Mouse (Mus musculus) adipocyte (in vitro differentiated cells): ENCODE results near the gene Gria3.

Source experiments
- DNase-seq: peaks from one replicate; pipeline ENCODE4 v3.0.0-alpha.2; 2016; ENCODE audit warnings: low spot score

The Gria3 gene

DNA sequence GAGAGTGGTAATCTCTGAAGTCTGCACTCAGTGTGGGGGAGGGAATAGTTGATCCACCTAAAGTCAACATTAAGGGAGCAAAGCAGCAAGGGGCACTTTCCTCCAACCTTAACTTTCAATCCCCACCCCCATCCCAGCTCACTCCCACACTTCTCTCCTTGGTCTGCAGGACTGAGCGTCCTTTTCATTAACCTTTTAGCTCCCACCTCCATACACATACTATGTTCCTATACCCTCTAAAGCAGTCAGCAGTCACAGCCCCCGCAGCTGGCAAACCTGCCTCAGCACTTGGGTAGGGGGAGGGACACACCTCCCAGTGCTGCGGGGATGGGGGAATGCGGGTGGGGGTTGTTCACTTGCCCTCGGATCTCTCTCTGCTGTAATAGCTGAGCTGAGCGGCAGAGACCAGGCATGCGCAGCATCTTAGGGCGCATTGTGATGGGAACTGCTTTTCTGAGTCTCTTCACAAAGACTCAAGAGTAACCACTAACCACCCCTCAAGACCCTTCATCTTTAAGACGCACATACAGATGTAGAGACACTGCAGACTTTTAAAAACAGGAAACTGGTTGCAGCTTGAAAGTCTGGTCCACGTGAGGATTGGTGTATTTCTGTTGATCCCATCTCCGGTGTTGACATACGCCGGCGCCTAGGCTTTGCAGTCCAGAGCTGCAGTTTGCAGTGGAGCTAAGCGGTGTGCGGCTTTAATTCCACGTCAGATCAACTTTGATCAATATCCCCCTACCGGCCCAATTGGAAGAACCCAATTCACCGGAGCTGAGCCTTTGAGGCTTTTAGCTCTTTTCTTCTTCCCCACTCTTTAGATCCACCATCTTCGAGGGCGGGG lies at the start of gene Gria3:
Gene Gria3 (plus strand): TSS at position 797 of the 847 bp plus-strand sequence.
- no peak for DNase-seq

DNA sequence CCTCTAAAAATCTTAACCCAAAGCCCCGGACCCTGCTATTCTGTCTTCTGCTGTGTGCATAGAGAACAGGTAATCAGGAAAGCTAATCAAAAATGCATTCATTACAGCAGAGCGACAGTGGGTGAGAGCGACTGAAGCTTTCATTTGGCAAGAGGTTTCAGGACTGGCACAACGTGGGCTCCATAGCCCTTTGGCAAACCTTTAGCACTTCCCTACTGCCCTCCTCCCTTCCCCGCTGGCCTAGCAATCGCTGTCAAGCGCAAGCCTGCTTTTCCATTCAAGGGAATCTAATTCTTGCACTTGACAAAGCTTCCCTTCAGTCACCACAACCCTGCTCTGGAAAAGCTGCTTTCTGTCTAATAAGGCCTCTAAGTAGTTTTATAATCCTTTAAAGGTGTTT lies 13.6 kb upstream of the Gria3 start:
- DNase-seq: no peak

DNA sequence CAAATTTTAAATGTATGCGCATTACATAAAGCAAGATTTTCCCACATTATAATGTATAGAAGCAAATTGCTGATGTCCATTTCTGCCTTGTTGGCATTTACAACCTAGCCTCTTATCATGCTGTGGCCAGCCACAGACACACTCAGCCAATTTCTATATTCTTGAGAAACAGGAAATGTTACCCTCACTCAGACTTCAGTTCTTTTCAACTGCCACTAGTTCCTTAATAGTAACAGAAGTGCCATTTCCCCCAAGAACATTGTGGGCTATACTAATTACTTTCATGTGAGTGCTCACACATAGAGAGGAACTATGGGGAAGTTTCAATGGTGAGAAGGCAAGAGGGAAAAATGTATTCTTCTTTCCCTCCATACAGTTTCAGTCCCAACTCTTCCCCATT lies 11.6 kb upstream of the Gria3 start:
- DNase-seq: no peak

DNA sequence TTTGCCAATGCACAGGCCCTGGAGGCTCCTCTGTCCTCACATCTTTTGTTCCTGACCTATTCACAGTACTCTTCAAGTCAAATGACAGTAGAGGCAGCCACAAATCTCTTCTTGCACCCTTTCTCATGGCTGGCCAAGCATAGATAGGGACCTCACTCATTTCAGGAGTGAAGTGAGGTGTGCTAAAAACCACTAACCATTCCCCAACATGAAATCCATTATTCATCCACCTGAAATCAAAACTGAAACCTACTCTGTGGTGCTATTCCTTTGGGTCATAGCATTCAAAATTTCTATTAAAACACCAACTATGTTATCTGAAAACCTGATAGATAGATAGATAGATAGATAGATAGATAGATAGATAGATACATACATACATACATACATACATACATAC lies 2.2 kb upstream of the Gria3 start:
- DNase-seq: no peak

DNA sequence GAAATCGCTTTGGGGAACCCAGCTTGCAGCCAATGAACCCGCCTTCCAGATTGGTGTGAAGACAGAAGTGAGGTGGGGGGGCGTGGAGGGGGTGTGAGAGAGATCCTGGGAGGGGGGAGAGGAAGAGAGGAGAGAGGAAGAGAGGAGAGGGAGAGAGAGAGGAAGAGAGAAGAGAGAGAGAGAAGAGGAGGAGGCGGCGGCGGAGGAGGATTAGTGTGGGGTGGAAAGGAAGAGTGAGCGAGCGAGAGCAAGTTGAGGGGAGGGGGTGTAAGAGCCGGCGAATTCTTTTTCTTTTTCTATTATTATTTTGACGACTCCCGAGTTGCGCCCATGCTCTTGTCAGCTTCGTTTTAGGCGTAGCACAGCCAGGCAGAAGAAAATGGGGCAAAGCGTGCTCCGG lies 532 bp downstream of the Gria3 start:
- no peak for DNase-seq

DNA sequence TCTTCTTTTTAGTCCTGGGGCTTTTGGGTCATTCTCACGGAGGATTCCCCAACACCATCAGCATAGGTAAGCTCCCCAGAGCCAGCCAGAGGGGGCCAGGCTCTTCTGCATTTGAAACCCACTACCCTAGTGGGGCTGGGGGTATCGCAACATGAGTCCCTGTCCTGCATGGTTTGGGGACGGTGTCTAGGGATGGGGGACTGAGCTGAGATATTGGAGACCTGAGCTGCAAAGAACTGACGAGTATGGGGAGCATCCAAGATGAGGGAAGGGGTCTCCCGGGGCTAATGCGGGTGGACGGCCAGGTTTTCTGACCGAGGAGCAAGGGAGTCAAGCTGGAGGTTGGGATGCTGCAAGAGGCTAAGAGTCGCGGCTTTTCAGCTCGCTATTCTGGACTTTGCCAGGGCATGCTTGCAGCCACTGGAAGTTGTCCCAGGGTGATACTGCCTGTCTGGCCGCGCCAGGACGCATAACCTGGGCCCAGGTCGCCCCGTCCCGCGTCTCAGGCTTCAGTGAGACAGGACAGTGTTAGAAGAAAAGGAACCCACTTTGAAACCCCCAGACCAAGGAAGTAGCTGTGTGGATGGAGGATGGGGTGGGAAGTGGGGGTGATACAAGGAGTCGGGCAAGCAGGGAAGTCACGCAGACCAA lies 1.1 kb downstream of the Gria3 start:
- no peak for DNase-seq

DNA sequence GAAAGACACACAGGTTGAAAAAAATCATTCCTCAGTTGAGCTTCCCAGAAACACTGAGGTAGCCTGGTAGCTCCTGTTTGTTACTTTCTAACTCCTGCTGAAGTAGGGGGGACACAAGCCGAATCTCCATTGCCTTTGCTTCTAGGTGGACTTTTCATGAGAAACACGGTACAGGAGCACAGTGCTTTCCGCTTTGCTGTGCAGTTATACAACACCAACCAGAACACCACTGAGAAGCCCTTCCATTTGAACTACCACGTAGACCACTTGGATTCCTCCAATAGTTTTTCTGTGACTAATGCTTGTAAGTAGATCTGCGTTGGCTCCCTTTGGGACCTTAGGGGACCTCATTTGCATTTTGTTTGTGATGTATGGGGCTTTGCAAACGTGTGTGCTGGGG lies 2.0 kb downstream of the Gria3 start:
- no peak for DNase-seq

DNA sequence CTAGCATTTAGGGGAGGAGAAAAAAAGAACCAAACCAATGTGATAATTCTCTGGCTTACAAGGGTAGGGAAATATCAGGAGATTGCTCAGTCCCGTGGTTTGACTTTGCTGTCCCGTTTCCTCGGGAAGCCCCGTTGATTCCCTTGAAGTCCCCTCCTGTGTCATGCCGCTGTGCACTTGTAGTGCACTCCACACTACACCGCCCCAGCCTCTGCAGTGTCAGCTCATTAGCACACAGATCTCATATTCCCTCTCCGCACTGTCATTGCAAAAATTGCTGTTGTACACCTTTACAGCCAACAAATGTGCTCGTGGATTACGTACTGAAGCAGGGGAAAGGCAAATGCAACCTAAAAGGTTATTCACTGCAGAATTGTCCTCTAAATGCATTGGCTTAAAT lies 5.6 kb downstream of the Gria3 start:
- DNase-seq: no peak

DNA sequence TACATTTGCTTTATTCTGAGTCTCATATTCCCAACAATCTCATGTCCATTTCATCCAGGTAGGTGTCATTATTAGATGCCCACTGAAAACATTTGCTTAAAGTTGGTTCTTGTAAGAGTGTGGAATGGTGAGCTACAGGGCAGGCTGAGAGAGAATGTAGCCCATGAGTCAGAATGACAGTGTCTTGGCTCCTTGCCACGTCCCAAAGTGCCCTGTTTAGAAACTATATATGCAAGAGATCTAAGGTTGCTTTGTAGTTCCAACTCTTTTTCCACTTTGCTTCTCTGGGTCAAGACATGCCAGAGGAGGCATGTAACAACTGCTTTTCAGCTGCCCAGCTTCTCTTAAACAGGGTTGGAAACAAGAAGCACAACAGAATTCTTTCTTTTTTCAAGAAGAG lies 9.1 kb downstream of the Gria3 start:
- DNase-seq: no peak

DNA sequence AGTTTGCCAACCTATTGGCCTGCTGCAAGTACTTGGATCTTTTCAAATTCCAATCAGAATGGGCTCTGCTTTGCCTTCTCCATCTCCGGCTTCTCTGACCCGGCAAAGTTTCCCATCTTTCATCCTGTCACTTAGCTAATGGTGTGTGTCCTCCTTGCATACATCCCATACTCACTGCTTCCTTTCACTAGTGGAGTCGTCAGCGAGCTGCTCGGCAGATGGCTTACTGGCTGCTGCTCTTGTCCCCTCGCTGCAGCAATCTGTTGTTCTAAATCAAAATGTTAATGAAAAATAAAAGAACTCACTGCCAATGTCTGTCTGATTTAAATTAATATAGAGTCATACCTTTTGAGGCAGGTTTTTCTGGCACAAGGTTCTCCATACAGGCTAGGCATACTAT lies 25.0 kb downstream of the Gria3 start:
- no peak for DNase-seq

DNA sequence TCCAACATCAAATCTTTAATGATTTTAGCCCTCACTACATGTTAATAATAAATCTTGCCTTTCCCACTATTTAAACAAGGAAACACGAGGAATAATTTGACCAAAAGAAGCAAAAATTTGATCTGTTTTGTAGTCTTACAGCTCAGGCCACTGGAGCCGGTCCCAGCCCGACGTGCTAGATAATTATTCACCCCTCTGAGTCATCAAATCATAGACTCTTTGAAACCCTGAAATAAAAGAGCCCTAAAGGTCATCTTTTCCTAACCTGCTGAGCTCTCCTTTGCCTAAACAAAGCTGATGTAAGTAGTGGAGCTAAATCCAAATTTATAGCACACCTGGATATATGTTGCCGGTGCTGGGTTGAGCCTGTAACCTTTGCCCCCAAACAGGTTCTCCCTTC lies 27.4 kb downstream of the Gria3 start:
- no peak for DNase-seq

DNA sequence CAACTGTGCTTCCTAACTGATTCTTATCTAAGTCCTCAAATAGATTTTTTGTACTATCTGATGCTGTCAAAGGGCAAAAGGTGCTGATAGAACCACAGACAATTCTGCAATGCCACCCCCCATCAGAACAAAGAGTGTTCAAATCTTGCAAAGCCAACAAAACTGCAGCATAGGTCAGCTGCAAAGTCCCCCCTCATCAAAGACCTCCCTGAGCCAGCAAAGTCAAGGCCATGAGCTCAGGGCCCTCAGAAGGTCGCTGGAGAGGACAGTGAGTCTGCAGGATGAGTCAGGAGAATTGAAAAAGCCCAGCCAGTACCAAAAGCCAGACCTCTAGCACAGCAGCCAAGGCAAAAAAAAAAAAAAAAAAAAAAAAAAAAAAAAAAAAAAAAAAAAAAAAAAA lies 34.9 kb downstream of the Gria3 start:
- no peak for DNase-seq

DNA sequence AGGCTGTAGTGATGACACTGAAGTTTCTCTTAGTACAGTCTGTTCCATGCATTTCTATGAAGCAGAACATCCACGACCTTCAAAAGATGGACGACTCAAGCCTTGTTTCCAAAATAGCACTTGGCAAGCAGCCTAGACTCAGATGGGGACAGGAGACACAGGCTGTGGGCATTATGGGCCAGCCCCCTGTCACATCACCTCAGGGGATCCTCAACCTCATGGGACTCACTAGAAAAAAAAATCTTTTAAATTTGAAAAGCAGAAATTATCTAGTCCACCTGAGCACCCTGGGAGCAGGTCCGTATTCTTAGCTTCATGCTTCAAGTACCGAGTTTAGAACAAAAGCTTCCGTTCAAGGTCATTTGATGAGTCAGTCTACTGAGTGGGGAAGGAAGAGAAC lies 38.2 kb downstream of the Gria3 start:
- DNase-seq: no peak

DNA sequence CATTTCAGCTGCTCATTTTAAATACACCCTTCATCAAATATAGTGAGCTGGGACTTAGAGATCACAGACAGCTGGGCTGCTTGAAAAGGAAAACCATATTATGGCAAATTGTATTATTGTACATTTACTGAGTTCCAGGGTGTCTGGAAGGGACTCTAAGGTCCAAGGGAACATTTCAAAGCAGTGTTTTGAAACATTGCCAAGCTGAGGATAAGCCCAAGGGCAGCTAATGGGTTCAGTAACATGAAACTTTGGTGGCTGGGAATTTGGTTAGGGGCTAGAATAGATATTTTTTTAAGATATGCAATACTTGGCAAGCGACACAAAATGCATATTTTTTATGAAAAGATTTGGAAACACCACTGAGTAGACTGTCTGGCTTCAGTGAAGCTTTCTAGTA lies 48.2 kb downstream of the Gria3 start:
- no peak for DNase-seq

DNA sequence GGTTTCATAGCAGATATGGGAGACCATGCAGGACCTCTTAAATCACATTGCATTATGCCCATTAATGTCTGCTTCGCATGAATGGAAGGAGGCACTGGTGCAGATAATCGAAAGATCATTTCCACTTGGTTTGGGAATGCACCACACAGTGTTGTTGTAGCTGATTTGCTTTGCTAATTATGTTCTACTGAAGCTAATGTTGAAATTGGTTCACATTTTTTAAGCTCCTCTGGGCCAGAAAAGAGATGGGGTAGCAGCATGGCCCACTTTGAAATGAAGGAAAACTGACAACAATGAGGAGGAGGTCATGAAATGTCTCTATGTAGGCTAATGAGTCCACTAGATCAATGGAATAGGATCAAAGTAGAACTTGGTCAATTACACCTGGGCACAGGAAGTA lies 76.8 kb downstream of the Gria3 start:
- no peak for DNase-seq

DNA sequence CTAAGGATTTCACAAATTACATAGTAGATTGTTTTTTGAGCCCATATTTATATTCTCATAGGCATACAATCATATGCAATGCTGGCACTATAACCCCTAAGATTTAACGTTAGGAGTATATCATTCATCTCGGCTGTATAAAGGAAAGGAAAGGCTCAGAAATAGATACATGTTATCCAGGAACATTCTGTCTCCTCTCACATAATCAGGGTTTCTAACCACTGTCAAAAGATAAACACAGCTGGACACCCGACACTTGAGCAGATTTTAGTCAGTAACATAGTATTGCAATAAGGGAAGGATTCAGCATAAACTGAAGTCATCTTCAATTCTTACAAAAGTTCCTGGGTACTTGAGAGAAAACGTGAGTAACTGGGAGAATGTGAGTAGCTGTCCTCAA lies 95.9 kb downstream of the Gria3 start:
- no peak for DNase-seq

DNA sequence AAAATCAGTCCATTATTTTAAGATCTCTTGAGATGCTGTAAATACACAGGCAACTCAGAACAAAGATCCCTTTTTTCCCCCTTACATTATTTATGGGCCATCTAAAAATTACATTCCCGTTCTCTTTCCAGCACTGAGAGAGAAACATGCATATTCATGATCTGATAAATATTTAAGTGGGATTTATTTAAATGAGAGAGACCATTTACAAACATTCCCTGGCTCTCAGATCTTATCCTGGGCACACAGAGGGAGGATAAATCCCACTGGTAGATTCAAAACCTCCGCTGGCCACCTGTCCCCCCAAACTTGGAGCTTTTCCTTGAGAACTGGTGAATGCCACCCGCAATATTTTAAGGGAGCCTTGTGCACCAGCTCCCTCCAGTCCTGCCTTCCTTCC lies 104.7 kb downstream of the Gria3 start:
- DNase-seq: no peak

DNA sequence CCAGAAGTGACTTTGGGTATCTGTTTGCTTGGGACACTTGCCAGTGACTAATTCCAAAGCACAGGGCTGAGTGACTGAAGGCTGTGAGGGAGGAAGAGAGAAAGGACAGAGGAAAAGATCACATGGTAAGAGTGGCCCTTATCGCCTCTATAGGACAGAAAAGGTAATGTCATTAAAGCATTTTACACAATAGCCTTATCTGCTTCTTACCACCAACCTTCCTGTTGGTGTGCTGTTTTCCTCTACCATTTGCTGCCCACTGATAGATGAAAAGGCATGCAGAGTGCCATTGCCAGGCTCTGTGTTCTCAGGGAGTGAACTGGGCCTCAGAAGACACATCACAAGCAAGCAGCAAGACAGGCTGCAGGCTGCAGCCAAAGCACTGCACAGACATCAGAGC lies 107.3 kb downstream of the Gria3 start:
- no peak for DNase-seq

DNA sequence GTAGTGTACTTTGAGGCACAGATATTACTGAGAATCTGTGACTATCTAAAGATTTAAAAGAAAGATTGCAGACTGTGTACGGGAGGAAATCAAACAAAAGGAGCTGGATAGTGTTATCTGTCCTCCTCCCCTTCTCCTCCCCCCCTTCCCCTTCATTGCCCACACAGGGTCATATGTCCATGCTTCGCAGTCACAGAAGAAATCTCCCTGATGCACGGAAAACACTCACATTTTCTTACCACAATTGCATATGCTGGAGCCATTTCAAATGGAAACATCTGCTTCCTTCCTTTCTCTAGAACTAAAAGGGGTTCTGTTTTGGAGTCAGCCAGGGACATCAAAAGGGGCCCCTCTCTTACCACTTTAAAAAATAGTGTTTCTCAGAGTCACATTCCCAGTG lies 114.3 kb downstream of the Gria3 start:
- DNase-seq: no peak

DNA sequence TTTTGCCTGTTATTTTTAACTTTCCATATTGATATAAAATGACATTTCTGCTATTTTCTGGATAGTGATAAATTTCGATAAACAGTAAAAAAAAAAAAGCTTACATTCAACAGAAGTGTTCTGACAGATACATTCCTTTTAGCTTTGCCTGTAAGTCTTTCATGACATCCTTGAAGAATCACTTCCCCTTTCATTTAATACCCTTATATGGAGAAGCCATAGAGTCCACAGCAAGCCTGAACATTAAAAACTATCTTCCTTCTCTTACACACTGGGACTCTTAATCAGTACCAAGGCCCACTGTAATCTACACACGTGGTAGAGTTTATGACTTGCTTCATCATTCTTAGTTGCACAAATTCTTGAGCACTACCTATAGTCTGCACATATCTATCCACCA lies 131.9 kb downstream of the Gria3 start:
- no peak for DNase-seq

DNA sequence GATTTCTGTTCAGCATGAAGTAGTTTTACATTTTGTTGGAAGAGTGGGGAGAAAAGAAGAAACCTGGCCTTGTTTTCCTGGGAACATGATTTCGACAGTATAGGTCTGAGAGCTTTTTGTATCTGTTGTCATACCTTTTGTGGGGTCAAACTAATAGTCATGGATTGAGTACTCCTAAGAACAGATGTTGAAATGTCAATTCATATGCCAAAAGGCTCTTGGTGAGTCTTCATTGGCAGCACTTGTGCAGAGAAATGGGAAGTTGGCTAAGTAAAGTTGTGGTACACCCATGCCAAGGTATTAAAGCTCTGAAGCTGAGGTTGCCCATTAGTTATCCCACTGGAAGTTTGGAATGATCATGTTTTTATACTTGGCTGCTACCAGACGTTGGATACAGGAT lies 135.2 kb downstream of the Gria3 start:
- no peak for DNase-seq

DNA sequence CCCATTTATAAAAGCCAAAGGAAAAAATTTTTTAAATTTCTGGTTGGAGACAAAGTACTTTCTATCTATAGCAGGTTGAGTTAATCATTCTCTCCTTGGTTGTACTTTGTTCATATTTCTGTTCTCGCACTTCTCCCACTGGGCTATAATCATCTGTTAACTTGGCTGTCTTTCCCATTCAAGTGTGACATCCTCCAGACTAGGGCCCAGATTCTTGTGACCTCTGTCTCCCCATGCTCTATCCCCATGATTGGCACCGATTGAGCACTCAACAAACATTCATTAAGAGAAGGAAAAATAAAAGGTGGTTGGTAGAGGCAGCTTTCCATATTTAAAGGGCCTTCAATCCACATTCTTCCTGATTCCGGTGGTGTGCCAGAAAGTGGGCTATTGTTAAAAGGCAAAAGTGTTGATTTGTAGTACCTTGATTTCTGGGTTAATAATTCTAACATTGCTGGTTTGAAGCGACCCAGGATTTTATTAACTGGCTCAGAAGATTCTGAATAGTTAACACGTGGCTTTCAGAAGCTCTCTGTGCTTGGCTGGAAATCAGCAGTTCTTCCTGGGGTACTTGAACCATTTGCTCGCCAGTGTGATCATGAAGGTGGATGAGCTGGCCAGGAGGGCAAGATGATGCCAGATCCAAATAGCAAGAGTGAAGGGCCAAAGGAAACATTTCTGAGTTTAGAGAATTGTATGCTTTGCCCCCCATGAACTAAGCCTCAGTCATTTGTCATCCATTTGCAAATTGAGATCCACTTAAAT lies 161.8 kb downstream of the Gria3 start:
- DNase-seq: no peak

DNA sequence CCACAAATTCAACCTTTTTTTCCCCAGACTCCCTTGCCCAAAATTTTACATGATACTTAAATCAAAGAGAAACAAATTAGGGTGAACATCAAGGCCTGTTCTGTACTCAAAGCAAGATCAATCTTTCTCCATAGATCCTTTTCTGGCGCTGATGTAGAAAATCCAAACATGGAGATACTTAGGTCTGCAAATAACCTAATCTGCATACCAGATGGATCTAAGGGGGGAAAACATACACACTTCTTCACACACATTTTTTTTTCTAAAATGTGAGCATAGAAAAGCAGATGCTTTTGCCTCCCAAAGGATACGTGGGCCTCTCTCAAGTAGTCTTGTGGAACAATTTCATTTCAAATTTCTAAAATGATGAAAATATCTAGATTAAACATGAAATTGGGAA lies 164.2 kb downstream of the Gria3 start:
- no peak for DNase-seq
